Mouse (Mus musculus): ENCODE results near the gene Gm6803. TPM values are rescaled to one million over a fixed set of nuclear protein-coding genes. Genes with fewer than 3 reads are reported as not detected.
"Not testable (repeated sequence)": the region's sequence is repeated elsewhere in the genome, so short reads cannot be mapped to it uniquely, and the experiment has no call there.

The Gm6803 gene
- not detected in 2 replicates for polyA plus RNA-seq (2012; ENCODE audit: insufficient read depth, low replicate concordance)

DNA sequence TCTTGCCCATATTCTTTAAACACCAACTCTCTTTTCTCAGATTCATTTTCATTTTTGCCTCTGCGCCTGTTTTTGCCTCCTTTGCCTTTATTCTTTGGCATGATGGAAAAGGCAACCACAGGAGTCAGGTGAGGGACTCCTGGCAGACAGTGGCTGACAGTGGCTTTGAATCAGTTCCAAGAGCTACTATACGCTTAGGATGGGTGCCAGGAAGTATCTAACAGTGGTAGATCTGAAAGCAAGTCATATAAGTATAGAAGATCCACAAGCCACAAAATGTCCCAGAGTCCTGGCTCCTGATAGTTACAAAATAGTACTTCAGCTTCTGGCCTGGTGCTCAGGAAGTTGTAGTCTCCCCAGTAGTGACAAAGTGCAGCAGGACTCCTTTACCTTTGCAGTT lies at the start of gene Gm6803:
Gene Gm6803, minus strand, starts transcription at position 101 of the 400 bp plus-strand sequence.
- not testable (repeated sequence) for H3K27me3 ChIP-seq (replicated peaks); H3K9me3 ChIP-seq; H3K36me3 ChIP-seq (replicated peaks; ENCODE audit: low read length); H3K4me3 ChIP-seq (replicated peaks); H3K4me1 ChIP-seq

- H3K4me3 ChIP-seq (replicated peaks); H3K36me3 ChIP-seq (replicated peaks; ENCODE audit: low read length); H3K4me1 ChIP-seq; H3K9me3 ChIP-seq; H3K27me3 ChIP-seq (replicated peaks): not testable (repeated sequence)
Observed at GRCm38 (mm10) chr12:88045226-88045625, 26.7 kb upstream of the Gm6803 start.

GRCm38 (mm10) chr12:88039703-88040102 lies 21.1 kb upstream of the Gm6803 start:
- not testable (repeated sequence) for H3K4me1 ChIP-seq; H3K4me3 ChIP-seq (replicated peaks); H3K9me3 ChIP-seq; H3K27me3 ChIP-seq (replicated peaks); H3K36me3 ChIP-seq (replicated peaks; ENCODE audit: low read length)

- H3K36me3 ChIP-seq (replicated peaks; ENCODE audit: low read length), result not testable (repeated sequence)
Observed at GRCm38 (mm10) chr12:88039062-88039461, 20.5 kb upstream of the Gm6803 start.

GRCm38 (mm10) chr12:88032250-88032649 lies 13.7 kb upstream of the Gm6803 start:
- not testable (repeated sequence) for H3K4me3 ChIP-seq (replicated peaks); H3K9me3 ChIP-seq; H3K4me1 ChIP-seq; H3K36me3 ChIP-seq (replicated peaks; ENCODE audit: low read length); H3K27me3 ChIP-seq (replicated peaks)

More at GRCm38 (mm10) chr12:88039062-88039461, 20.5 kb upstream of the Gm6803 start:
- not testable (repeated sequence) for H3K4me3 ChIP-seq (replicated peaks); H3K27me3 ChIP-seq (replicated peaks); H3K9me3 ChIP-seq; H3K4me1 ChIP-seq

- H3K27me3 ChIP-seq (replicated peaks); H3K4me1 ChIP-seq; H3K4me3 ChIP-seq (replicated peaks); H3K36me3 ChIP-seq (replicated peaks; ENCODE audit: low read length); H3K9me3 ChIP-seq: not testable (repeated sequence)
Observed at GRCm38 (mm10) chr12:88026704-88027103, 8.1 kb upstream of the Gm6803 start, which contains the start of gene Gm2056. Gm2056 (plus strand) TSS chr12:88027004.

DNA sequence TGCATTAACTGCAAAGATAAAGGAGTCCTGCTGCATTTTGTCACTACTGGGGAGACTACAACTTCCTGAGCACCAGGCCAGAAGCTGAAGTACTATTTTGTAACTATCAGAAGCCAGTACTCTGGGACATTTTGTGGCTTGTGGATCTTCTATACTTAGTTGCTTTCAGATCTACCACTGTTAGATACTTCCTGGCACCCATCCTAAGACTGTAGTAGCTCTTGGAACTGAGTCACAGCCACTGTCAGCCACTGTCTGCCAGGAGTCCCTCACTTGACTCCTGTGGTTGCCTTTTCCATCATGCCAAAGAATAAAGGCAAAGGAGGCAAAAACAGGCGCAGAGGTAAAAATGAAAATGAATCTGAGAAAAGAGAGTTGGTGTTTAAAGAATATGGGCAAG lies 7.0 kb downstream of the Gm6803 start, which contains the start of gene Gm2075:
Gene Gm2075, plus strand, starts transcription at position 301 of the 400 bp plus-strand sequence.
- H3K4me3 ChIP-seq (replicated peaks); H3K27me3 ChIP-seq (replicated peaks); H3K9me3 ChIP-seq; H3K36me3 ChIP-seq (replicated peaks; ENCODE audit: low read length); H3K4me1 ChIP-seq: not testable (repeated sequence)

GRCm38 (mm10) chr12:88004118-88004517 lies 14.5 kb downstream of the Gm6803 start:
- H3K4me1 ChIP-seq; H3K9me3 ChIP-seq; H3K36me3 ChIP-seq (replicated peaks; ENCODE audit: low read length); H3K27me3 ChIP-seq (replicated peaks); H3K4me3 ChIP-seq (replicated peaks): not testable (repeated sequence)

GRCm38 (mm10) chr12:87984000-87984399 lies 34.6 kb downstream of the Gm6803 start:
- H3K36me3 ChIP-seq (replicated peaks; ENCODE audit: low read length); H3K27me3 ChIP-seq (replicated peaks); H3K4me1 ChIP-seq; H3K4me3 ChIP-seq (replicated peaks); H3K9me3 ChIP-seq: not testable (repeated sequence)

Other genes starting within 250 kb of the Gm6803 start
- not detected in 2 replicates for gene Gm21319, start 243.0 kb downstream of the Gm6803 start, polyA plus RNA-seq (2012; ENCODE audit: insufficient read depth, low replicate concordance)
- gene Gm21936, start 223.3 kb downstream of the Gm6803 start, polyA plus RNA-seq (2012; ENCODE audit: insufficient read depth, low replicate concordance), result not detected in 2 replicates
- gene BB287469, start 202.2 kb downstream of the Gm6803 start, polyA plus RNA-seq (2012; ENCODE audit: insufficient read depth, low replicate concordance), result not detected in 2 replicates
- not detected in 2 replicates for gene Gm2001, start 176.4 kb downstream of the Gm6803 start, polyA plus RNA-seq (2012; ENCODE audit: insufficient read depth, low replicate concordance)
- gene Gm2016, start 144.7 kb downstream of the Gm6803 start, polyA plus RNA-seq (2012; ENCODE audit: insufficient read depth, low replicate concordance), result not detected in 2 replicates
- not detected in 2 replicates for gene Gm2022, start 123.4 kb downstream of the Gm6803 start, polyA plus RNA-seq (2012; ENCODE audit: insufficient read depth, low replicate concordance)
- not detected in 2 replicates for gene Gm2035, start 98.9 kb downstream of the Gm6803 start, polyA plus RNA-seq (2012; ENCODE audit: insufficient read depth, low replicate concordance)
- gene Gm2042, start 64.7 kb downstream of the Gm6803 start, polyA plus RNA-seq (2012; ENCODE audit: insufficient read depth, low replicate concordance), result not detected in 2 replicates
- gene Gm2075, start 6.9 kb downstream of the Gm6803 start, polyA plus RNA-seq (2012; ENCODE audit: insufficient read depth, low replicate concordance), result not detected in 2 replicates
- not detected in 2 replicates for gene Gm2056, start 8.2 kb upstream of the Gm6803 start, polyA plus RNA-seq (2012; ENCODE audit: insufficient read depth, low replicate concordance)
- gene Gm16368, start 64.9 kb upstream of the Gm6803 start, polyA plus RNA-seq (2012; ENCODE audit: insufficient read depth, low replicate concordance), result not detected in 2 replicates
- not detected in 2 replicates for gene Gm10436, start 163.3 kb upstream of the Gm6803 start, polyA plus RNA-seq (2012; ENCODE audit: insufficient read depth, low replicate concordance)
- not detected in 2 replicates for gene Gm8332, start 231.3 kb upstream of the Gm6803 start, polyA plus RNA-seq (2012; ENCODE audit: insufficient read depth, low replicate concordance)